23 mouse cellular contexts compared by ENCODE assay signal in genomic region chr3:81554773-81555172, GRCm38 (mm10).
DNase-seq lines count a peak whose midpoint lies in the region; ATAC-seq and TF ChIP-seq lines count a peak whose summit lies in the region.
"Had no signal": no experiment of that assay in that cellular context is flagged by ENCODE, and none has a peak within 500 bp of the region (broad histone marks: within the 10 kb centered on the region; RNA-seq: fewer than 3 reads in every experiment).

No protein-coding gene starts in this region.

- TF ChIP-seq CTCF in Patski (IDR thresholded peaks at IDR 0.05): no peak
- no peak for TF ChIP-seq CTCF in kidney, postnatal 0 days (IDR thresholded peaks at IDR 0.05; ENCODE audit: low read depth)

- H3K4me2 ChIP-seq in kidney, postnatal 0 days (ENCODE audit: low read length): no peak overlapping the region
- H3K4me2 ChIP-seq in heart, embryonic 12.5 days: no peak overlapping the region
- H3K4me2 ChIP-seq: embryonic facial prominence, embryonic 13.5 days; forebrain, embryonic 12.5 days; hindbrain, embryonic 13.5 days had no signal

- H3K9me3 ChIP-seq in kidney, postnatal 0 days (replicated peaks; ENCODE audit: low read length): no peaks in the 10 kb centered on the region
- no peaks in the 10 kb centered on the region for H3K9me3 ChIP-seq in heart, embryonic 12.5 days (replicated peaks)
- H3K9me3 ChIP-seq: embryonic facial prominence, embryonic 13.5 days; forebrain, embryonic 12.5 days; hindbrain, embryonic 13.5 days had no signal

- DNase-seq in kidney, adult 11 months: peak; percentile 4
- DNase-seq in kidney, adult 18-20 months: no peak
- DNase-seq in Patski (ENCODE audit: low read depth, low spot score): peak; percentile 17
- DNase-seq in kidney, adult 9 months: peak; percentile 30
- DNase-seq in kidney, postnatal 0 days (ENCODE audit: low spot score): peak; percentile 16
- DNase-seq in gastrocnemius, adult 18-20 months (ENCODE audit: low spot score): no peak
- DNase-seq: adrenal gland, adult 2 months; adrenal gland, postnatal 25 days; cerebellum, adult 2 months; cerebellum, postnatal 14 days; embryo, embryonic 11 days; forebrain, postnatal 0 days; gastrocnemius, adult 2 months; gastrocnemius, postnatal 36 days; heart, adult 11 months; heart, postnatal 10 days; heart, postnatal 4 days had no signal

- POLR2A ChIA-PET in Patski (lab: Charles Lee): no interaction called here

- H3K36me3 ChIP-seq in kidney, postnatal 0 days (ENCODE audit: insufficient read depth, low read length): no peaks in the 10 kb centered on the region
- no peaks in the 10 kb centered on the region for H3K36me3 ChIP-seq in heart, embryonic 12.5 days
- H3K36me3 ChIP-seq: embryonic facial prominence, embryonic 13.5 days; forebrain, embryonic 12.5 days; hindbrain, embryonic 13.5 days had no signal

- CTCF ChIA-PET in Patski (lab: Charles Lee): interaction anchor here (1.5 to 1.6 kb wide), 2 partner anchors 9 to 14 kb away, joined by 3 to 5 read pairs; no protein-coding TSS in a partner anchor

- in situ Hi-C loops in Patski (cut with MboI; ENCODE audit: low pct_unique_long_range_greater_than_20kb): no loop called here

- 46% methylated on average over 7 of the region's 7 CpGs for WGBS in kidney, postnatal 0 days
- whole genome bisulfite sequencing in heart, embryonic 12.5 days: 68% methylated on average over 7 of the region's 7 CpGs

- no peak overlapping the region for H3K4me3 ChIP-seq in kidney, postnatal 0 days (replicated peaks; ENCODE audit: low read depth, low read length)
- no peak overlapping the region for H3K4me3 ChIP-seq in heart, embryonic 12.5 days
- H3K4me3 ChIP-seq: embryonic facial prominence, embryonic 13.5 days; forebrain, embryonic 12.5 days; gastrocnemius, adult 2 months; hindbrain, embryonic 13.5 days had no signal

- no peaks in the 10 kb centered on the region for H3K4me1 ChIP-seq in kidney, postnatal 0 days (replicated peaks; ENCODE audit: insufficient read depth, low read length)
- no peaks in the 10 kb centered on the region for H3K4me1 ChIP-seq in heart, embryonic 12.5 days (replicated peaks)
- H3K4me1 ChIP-seq: embryonic facial prominence, embryonic 13.5 days; forebrain, embryonic 12.5 days; hindbrain, embryonic 13.5 days had no signal

- no peak for ATAC-seq in Patski
- ATAC-seq in kidney, postnatal 0 days (replicated peaks; ENCODE audit: low FRiP score, low read depth): no peak
- no peak for ATAC-seq in heart, embryonic 12.5 days (ENCODE audit: insufficient number of reproducible peaks, low FRiP score)
- ATAC-seq: forebrain, postnatal 0 days; hindbrain, postnatal 0 days had no signal

- H3K27ac ChIP-seq in kidney, postnatal 0 days: no peak overlapping the region
- H3K27ac ChIP-seq in heart, embryonic 12.5 days (ENCODE audit: poor library complexity, severe bottlenecking): no peak overlapping the region
- H3K27ac ChIP-seq: embryonic facial prominence, embryonic 13.5 days; forebrain, embryonic 12.5 days; gastrocnemius, adult 2 months; hindbrain, embryonic 13.5 days; hindbrain, postnatal 0 days had no signal

- H3K9ac ChIP-seq in kidney, postnatal 0 days (ENCODE audit: low read depth, low read length): no peak overlapping the region
- H3K9ac ChIP-seq in heart, embryonic 12.5 days: no peak overlapping the region
- H3K9ac ChIP-seq: embryonic facial prominence, embryonic 13.5 days; forebrain, embryonic 12.5 days; forebrain, postnatal 0 days; hindbrain, embryonic 13.5 days had no signal

- peaks cover 5% of the 10 kb centered on the region for H3K27me3 ChIP-seq in Patski
- H3K27me3 ChIP-seq in kidney, postnatal 0 days (ENCODE audit: insufficient read depth, low read length): no peaks in the 10 kb centered on the region
- no peaks in the 10 kb centered on the region for H3K27me3 ChIP-seq in heart, embryonic 12.5 days (replicated peaks)
- H3K27me3 ChIP-seq: CH12.LX; embryonic facial prominence, embryonic 13.5 days; forebrain, embryonic 12.5 days; hindbrain, embryonic 13.5 days had no signal

Comparison
In these comparisons a context has a peak if more than half of its experiments do, and no peak if none do; other contexts are left out.
1. DNase-seq: peak in kidney, adult 11 months (single experiment), Patski (single experiment), kidney, adult 9 months (single experiment) and kidney, postnatal 0 days (single experiment); none in kidney, adult 18-20 months (single experiment) and gastrocnemius, adult 18-20 months (single experiment).